Mouse (Mus musculus) lung, postnatal 0 days (tissue): Measurements from ENCODE around the gene Haao.

Experiments used
- CTCF ChIP-seq: IDR thresholded peaks from 2 replicates; pipeline ENCODE4 v1.5.1; 2016; ENCODE audit warnings: antibody characterized with exemption, mild to moderate bottlenecking
- EP300 ChIP-seq: IDR thresholded peaks from 2 replicates; pipeline ENCODE4 v1.6.1; 2016; ENCODE audit warnings: antibody characterized with exemption, mild to moderate bottlenecking, control low read depth

- TF ChIP-seq CTCF, result no peak
- no peak for TF ChIP-seq EP300
These were observed 663 bp downstream of the Haao start for GRCm38 (mm10) chr17:83847100-83847499.
